Mouse (Mus musculus) hindbrain, embryonic 14.5 days (tissue): Measurements from ENCODE around the gene Rps25. TPM values are rescaled to one million over a fixed set of nuclear protein-coding genes. Genes with fewer than 3 reads are reported as not detected.
"Not testable (repeated sequence)": the region's sequence is repeated elsewhere in the genome, so short reads cannot be mapped to it uniquely, and the experiment has no call there.

Experiments
- ATAC-seq: fragments of 200-750 bp; cut with Nextera tagmentation; 2 replicates; pipeline ENCODE4 v1.8.0; 2017; ENCODE audit warnings: moderate number of reproducible peaks, mild to moderate bottlenecking, moderate TSS enrichment, moderate library complexity; ENCODE audit not compliant: low FRiP score
- DNase-seq: peaks from one replicate; pipeline ENCODE4 v3.0.0-alpha.2; 2015; ENCODE audit warnings: low spot score
- H3K27ac ChIP-seq: fragments of 300-500 bp; sonication (generic); 2 replicates; pipeline ENCODE4 v1.5.1; 2014; ENCODE audit warnings: mild to moderate bottlenecking, moderate library complexity
- H3K27me3 ChIP-seq: fragments of 300-500 bp; sonication (generic); 2 replicates; pipeline ENCODE4 v1.6.1; 2014; ENCODE audit warnings: mild to moderate bottlenecking, low read length, mixed read lengths; ENCODE audit not compliant: control insufficient read depth, insufficient read depth
- H3K36me3 ChIP-seq: fragments of 300-500 bp; sonication (generic); replicated peaks from 2 replicates; pipeline ENCODE4 v1.6.1; 2014; ENCODE audit not compliant: control insufficient read depth, insufficient read depth
- H3K4me1 ChIP-seq: fragments of 300-500 bp; sonication (generic); replicated peaks from 2 replicates; pipeline ENCODE4 v1.6.1; 2014; ENCODE audit warnings: antibody characterized with exemption, low read length, mixed read lengths; ENCODE audit not compliant: control insufficient read depth, insufficient read depth
- H3K4me2 ChIP-seq: fragments of 300-500 bp; sonication (generic); replicated peaks from 2 replicates; pipeline ENCODE4 v1.6.1; 2014; ENCODE audit warnings: mild to moderate bottlenecking, moderate library complexity
- H3K4me3 ChIP-seq: fragments of 300-500 bp; sonication (generic); replicated peaks from 2 replicates; pipeline ENCODE4 v1.5.1; 2014; ENCODE audit warnings: mild to moderate bottlenecking, low read length
- H3K9ac ChIP-seq: fragments of 300-500 bp; sonication (generic); 2 replicates; pipeline ENCODE4 v1.6.1; 2014
- H3K9me3 ChIP-seq: fragments of 300-500 bp; sonication (generic); 2 replicates; pipeline ENCODE4 v1.6.1; 2016; ENCODE audit warnings: low read length; ENCODE audit not compliant: control insufficient read depth
- WGBS: fragments of 180-500 bp; shearing (Covaris S2); extraction: QIAGEN DNeasy Blood & Tissue Kit; methylation state at CpG from one replicate; pipeline ENCODE4 v1.1.7; 2014; 5-methylcytosine and 5-hydroxymethylcytosine counted together
- microRNA-seq: library from miRNA; unstranded; fragments of <30 nt; microRNA quantifications from one replicate; pipeline ENCODE4, GENCODE M21; 2016
- polyA plus RNA-seq: library from polyadenylated mRNA; unstranded; fragments of >200 nt; fragmentation: Nextera tagmentation; extraction: Ambion mirVana; gene quantifications from 2 replicates; pipeline ENCODE4 v1.2.1, GENCODE M21; 2014

Rps25 gene
- polyA plus RNA-seq, 1 experiment from 2014 or later = 1,438 TPM

DNA sequence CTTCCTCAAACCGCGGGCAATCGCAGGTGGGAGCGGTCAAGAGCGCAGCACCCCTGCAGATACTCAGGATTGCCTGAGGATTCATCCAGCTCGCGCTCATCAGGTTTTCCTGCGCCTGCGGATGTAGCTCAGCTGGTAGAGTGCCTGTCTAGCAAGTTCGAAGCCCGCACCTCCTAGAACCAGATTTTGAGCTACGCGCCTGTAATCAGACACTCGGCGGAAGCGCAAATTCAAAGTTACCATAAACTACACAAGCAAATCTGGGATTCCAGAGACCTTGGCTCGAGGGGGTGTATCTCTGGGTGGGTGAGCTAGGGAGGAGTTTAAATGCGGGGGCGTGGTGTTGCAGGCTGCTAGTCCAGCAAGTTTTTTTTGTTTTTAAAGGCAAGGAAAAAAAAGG, 34.0 kb downstream of the Rps25 start, which contains the start of gene Foxr1:
TSS of gene Foxr1 (minus strand) at position 176 of the 400 bp plus-strand sequence.
- DNase-seq = no peak
- Histone ChIP-seq H3K36me3 (no peaks in the 10 kb centered on the region), H3K4me3 (no peak within 1 kb of the TSS), H3K9me3 (no peaks in the 10 kb centered on the region), H3K4me2 (no peak within 1 kb of the TSS), H3K27ac (no peak within 1 kb of the TSS), H3K27me3 (no peaks in the 10 kb centered on the region), H3K9ac (no peak within 1 kb of the TSS), H3K4me1 (no peaks in the 10 kb centered on the region)
- ATAC-seq = no peak
- 75% methylated on average over 19 of the region's 19 CpGs for WGBS

DNA sequence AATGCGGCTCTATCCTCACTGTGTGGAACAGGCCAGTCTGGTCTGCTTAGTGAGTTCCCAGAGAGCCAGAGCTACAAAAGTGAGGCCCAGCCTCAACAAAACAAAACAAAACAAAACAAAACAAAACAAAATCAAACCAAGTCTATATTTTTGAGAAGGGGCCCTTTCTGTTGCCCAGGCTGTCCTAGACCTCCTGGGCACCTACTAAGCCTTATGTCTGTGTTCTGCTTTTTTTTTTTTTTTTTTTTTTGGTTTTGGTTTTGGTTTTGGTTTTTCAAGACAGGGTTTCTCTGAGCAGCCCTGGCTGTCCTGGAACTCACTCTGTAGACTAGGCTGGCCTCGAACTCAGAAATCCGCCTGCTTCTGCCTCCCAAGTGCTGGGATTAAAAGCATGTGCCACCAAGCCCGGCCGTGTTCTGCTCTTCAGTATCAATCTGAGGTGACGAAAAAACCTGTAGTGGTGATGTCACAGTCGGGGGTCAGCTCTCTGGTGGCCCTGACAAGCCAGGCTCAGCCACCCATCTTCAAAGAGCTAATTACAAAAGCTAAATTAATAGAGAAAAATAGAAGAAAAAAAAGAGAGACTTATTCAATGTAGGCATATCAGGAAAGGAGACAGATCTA, 37.6 kb downstream of the Rps25 start:
- WGBS = 87% methylated on average over 7 of the region's 7 CpGs
- not testable (repeated sequence) for ATAC-seq, H3K4me3 ChIP-seq, H3K36me3 ChIP-seq, H3K4me2 ChIP-seq, H3K4me1 ChIP-seq, DNase-seq, H3K9me3 ChIP-seq, H3K27me3 ChIP-seq, H3K9ac ChIP-seq, H3K27ac ChIP-seq

DNA sequence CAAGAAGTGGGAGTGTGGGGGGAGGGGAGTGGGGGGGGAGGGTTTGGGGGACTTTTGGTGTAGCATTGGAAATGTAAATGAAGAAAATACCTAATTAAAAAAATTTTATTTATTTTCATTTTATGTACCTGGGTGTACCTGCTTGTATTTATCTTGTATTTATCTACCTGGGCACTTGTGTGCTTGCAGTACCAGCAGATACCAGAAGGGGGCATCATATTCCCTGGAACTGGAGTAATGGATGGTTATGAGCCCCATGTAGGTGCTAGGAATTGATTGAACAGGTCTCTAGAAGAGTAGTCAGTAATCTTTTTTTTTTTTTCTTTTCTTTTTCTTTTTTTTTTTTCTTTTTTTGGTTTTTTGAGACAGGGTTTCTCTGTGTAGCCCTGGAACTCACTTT, 43.4 kb downstream of the Rps25 start:
- H3K27ac ChIP-seq = no peak overlapping the region
- DNase-seq (no peak), ATAC-seq (no peak)
- H3K4me1 ChIP-seq = peaks cover 4% of the 10 kb centered on the region; the same call in 1 of the 2 replicates
- peaks cover 5% of the 10 kb centered on the region; the same call in 1 of the 2 replicates for H3K27me3 ChIP-seq
- no peaks in the 10 kb centered on the region for H3K36me3 ChIP-seq
- no peaks in the 10 kb centered on the region for H3K9me3 ChIP-seq
- H3K4me2 ChIP-seq = no peak overlapping the region
- H3K4me3 ChIP-seq = no peak overlapping the region
- no peak overlapping the region for H3K9ac ChIP-seq

DNA sequence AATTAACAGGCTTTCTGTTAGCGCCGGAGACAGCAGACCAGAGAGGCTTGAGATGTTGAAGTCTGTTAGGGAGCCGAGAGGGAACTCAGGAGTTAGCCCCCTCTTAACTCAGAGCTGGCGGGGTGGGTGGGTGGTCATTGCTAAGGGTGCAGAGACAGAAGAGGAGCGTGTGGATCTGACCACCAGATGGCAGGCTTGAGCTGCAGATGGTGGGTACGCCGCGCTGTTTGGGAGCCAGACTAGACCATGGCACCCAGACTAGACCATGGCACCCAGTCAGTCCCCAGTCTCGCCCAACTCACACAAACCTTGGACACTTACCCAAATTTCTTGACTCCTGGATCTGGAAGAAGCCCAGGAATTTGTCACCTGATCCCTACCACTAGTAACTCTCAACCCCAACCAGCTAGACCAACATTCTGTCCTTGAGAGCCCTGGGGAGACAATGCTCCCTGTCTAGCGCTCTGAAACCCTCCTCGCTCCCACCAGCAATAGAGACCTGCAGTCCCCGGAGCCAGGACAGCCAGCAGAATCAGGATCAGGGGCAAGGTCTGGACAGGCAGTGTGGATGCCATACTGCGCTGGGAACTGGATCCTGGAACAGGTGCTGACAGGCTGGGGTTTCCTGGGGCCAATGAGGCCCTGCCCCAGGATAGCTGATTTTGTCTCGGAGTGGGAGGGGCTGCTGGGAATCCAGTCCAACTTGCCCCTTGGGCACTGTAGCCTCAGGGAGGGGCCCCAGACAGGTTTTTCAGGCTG, 47.4 kb downstream of the Rps25 start:
- no peak overlapping the region for H3K9ac ChIP-seq
- DNase-seq (peak; percentile 94), ATAC-seq (peak; percentile 77; the same call in 1 of the 2 replicates)
- no peak overlapping the region for H3K4me3 ChIP-seq
- H3K27ac ChIP-seq = no peak overlapping the region
- H3K36me3 ChIP-seq = no peaks in the 10 kb centered on the region
- peaks cover 5% of the 10 kb centered on the region; the same call in 1 of the 2 replicates for H3K27me3 ChIP-seq
- H3K4me1 ChIP-seq = peaks cover 31% of the 10 kb centered on the region
- no peaks in the 10 kb centered on the region for H3K9me3 ChIP-seq
- no peak overlapping the region for H3K4me2 ChIP-seq
- WGBS = 10% methylated on average over 14 of the region's 14 CpGs

DNA sequence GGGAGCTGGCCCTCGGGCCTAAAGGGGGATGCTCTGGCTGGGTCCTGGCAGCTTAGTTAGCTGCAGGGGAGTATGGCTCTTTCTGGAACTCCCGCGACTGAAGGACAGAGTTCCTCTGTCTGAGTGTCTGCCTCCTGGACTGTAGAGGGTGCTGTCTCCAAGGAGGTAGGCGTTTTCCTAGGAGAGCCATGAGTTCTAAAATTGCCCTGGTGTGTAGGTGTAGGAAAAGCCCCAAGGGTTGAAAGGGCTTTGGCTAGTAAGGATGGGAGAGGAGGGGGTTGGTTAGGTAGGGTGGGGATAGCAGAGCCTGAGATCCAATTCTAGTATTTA, 47.9 kb downstream of the Rps25 start, which contains the start of gene Upk2:
TSS of gene Upk2 (minus strand) at position 86 of the 330 bp plus-strand sequence.
- Histone ChIP-seq H3K4me1 (peaks cover 31% of the 10 kb centered on the region), H3K9ac (peak within 1 kb of the TSS; percentile 8; the same call in 1 of the 2 replicates), H3K4me3 (no peak within 1 kb of the TSS), H3K27me3 (peaks cover 5% of the 10 kb centered on the region; the same call in 1 of the 2 replicates), H3K27ac (no peak within 1 kb of the TSS), H3K9me3 (no peaks in the 10 kb centered on the region), H3K4me2 (no peak within 1 kb of the TSS), H3K36me3 (no peaks in the 10 kb centered on the region)
- 22% methylated on average over 4 of the region's 4 CpGs for WGBS
- no peak for DNase-seq
- ATAC-seq = no peak

DNA sequence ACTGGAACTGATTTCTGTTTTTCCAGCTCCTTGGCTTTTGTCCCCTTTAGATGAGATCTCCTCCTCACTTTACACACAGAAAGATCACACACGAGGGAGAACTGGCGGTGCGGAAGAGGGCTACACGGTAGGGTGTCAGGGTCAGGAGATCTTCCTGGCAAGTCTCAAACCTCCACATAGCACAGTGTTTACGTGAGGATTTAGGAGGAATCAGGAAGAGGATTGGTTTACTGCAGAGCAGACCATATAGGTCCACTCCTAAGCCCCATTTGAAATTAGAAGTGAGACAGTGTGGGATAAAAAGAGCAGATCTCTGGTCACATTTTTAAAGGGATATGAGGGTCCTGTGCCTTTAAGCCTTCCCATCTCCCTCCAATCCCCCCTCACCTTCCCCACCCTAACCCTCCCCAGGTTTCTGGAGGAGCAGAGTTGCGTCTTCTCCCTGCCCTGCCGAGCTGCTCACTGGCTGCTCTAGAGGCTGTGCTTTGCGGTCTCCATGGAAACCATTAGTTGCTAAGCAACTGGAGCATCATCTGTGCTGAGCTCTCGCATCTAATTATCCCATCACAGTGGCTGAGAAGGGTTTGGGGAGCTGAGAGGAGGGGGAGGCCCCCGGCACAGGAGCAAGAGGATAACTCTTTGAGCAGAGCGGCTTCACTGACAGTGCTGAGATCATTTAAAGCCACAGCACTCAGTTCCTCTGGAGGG, 50.2 kb downstream of the Rps25 start:
- ATAC-seq = peak; percentile 96
- Histone ChIP-seq H3K9ac (peak overlapping the region; percentile 41), H3K27ac (peak overlapping the region; percentile 92), H3K9me3 (no peaks in the 10 kb centered on the region), H3K4me1 (peaks cover 31% of the 10 kb centered on the region), H3K4me2 (peak overlapping the region; percentile 45), H3K27me3 (peaks cover 5% of the 10 kb centered on the region; the same call in 1 of the 2 replicates), H3K36me3 (no peaks in the 10 kb centered on the region), H3K4me3 (no peak overlapping the region)
- 3% methylated on average over 11 of the region's 11 CpGs for WGBS
- peak; percentile 97 for DNase-seq

Small RNA genes within 50 kb of the gene (microRNA-seq; reads per million reads assigned to microRNA genes)
- 0.48 reads per million for gene Mir7085

Other genes starting within 250 kb of the Rps25 start
- gene Cbl, start 173.1 kb upstream of the Rps25 start, polyA plus RNA-seq = 22.4 and 22.9 TPM in 2 replicates
- gene Ccdc153, start 166.5 kb upstream of the Rps25 start, polyA plus RNA-seq = not detected in 2 replicates
- 0.46 and 1.1 TPM in 2 replicates for gene Pdzd3, start 155.7 kb upstream of the Rps25 start, polyA plus RNA-seq
- 4.4 and 5.1 TPM in 2 replicates for gene Nlrx1, start 138.5 kb upstream of the Rps25 start, polyA plus RNA-seq
- gene Abcg4, start 118.5 kb upstream of the Rps25 start, polyA plus RNA-seq = 21.7 and 24.4 TPM in 2 replicates
- gene Hinfp, start 101.5 kb upstream of the Rps25 start, polyA plus RNA-seq = 17.4 and 17.9 TPM in 2 replicates
- 24.0 and 25.6 TPM in 2 replicates for gene C2cd2l, start 86.9 kb upstream of the Rps25 start, polyA plus RNA-seq
- 34.6 and 36.1 TPM in 2 replicates for gene Dpagt1, start 81.1 kb upstream of the Rps25 start, polyA plus RNA-seq
- 102 and 107 TPM in 2 replicates for gene H2afx, start 72.4 kb upstream of the Rps25 start, polyA plus RNA-seq
- gene Hmbs, start 62.9 kb upstream of the Rps25 start, polyA plus RNA-seq = 60.8 and 62.2 TPM in 2 replicates
- gene Vps11, start 45.5 kb upstream of the Rps25 start, polyA plus RNA-seq = 34.8 and 42.4 TPM in 2 replicates
- gene Hyou1, start 27.6 kb upstream of the Rps25 start, polyA plus RNA-seq = 25.0 and 27.8 TPM in 2 replicates
- gene Slc37a4, start 10.3 kb upstream of the Rps25 start, polyA plus RNA-seq = 65.2 and 65.8 TPM in 2 replicates
- gene Trappc4, start 461 bp downstream of the Rps25 start, polyA plus RNA-seq = 289 and 299 TPM in 2 replicates
- gene Ccdc84, start 11.4 kb downstream of the Rps25 start, polyA plus RNA-seq = 23.3 and 28.2 TPM in 2 replicates
- gene Foxr1, start 34.0 kb downstream of the Rps25 start, polyA plus RNA-seq = not detected in 2 replicates
- not detected in 2 replicates for gene Upk2, start 47.8 kb downstream of the Rps25 start, polyA plus RNA-seq
- gene Bcl9l, start 75.7 kb downstream of the Rps25 start, polyA plus RNA-seq = 11.6 and 13.5 TPM in 2 replicates
- gene Cxcr5, start 154.7 kb downstream of the Rps25 start, polyA plus RNA-seq = not detected in 2 replicates
- 17.7 and 21.2 TPM in 2 replicates for gene Ddx6, start 197.8 kb downstream of the Rps25 start, polyA plus RNA-seq